Mouse (Mus musculus): Measurements from ENCODE around the gene Fbxl4.
"Not testable (repeated sequence)": the region's sequence is repeated elsewhere in the genome, so short reads cannot be mapped to it uniquely, and the experiment has no call there.

Fbxl4 gene

GRCm38 (mm10) chr4:22357266-22357930, at the start of gene Fbxl4:
Gene Fbxl4, plus strand, starts transcription at chr4:22357543.
- DNase-seq (ENCODE audit: extremely low read depth, insufficient read length, low spot score): peak; percentile 93

GRCm38 (mm10) chr4:22314564-22314963, 42.8 kb upstream of the Fbxl4 start:
- DNase-seq (ENCODE audit: extremely low read depth, insufficient read length, low spot score): no peak

GRCm38 (mm10) chr4:22342816-22343573, 14.3 kb upstream of the Fbxl4 start:
- DNase-seq (ENCODE audit: extremely low read depth, insufficient read length, low spot score): peak; percentile 40

GRCm38 (mm10) chr4:22349086-22349485, 8.3 kb upstream of the Fbxl4 start:
- not testable (repeated sequence) for DNase-seq (ENCODE audit: extremely low read depth, insufficient read length, low spot score)

GRCm38 (mm10) chr4:22357931-22358300, 573 bp downstream of the Fbxl4 start:
- no peak for DNase-seq (ENCODE audit: extremely low read depth, insufficient read length, low spot score)

- no peak for DNase-seq (ENCODE audit: extremely low read depth, insufficient read length, low spot score)
Measured at GRCm38 (mm10) chr4:22358487-22358886, 1.1 kb downstream of the Fbxl4 start.

GRCm38 (mm10) chr4:22367368-22367767, 10.0 kb downstream of the Fbxl4 start:
- DNase-seq (ENCODE audit: extremely low read depth, insufficient read length, low spot score): no peak

- DNase-seq (ENCODE audit: extremely low read depth, insufficient read length, low spot score): no peak
Measured at GRCm38 (mm10) chr4:22378516-22378915, 21.2 kb downstream of the Fbxl4 start.

GRCm38 (mm10) chr4:22380646-22381045, 23.3 kb downstream of the Fbxl4 start:
- DNase-seq (ENCODE audit: extremely low read depth, insufficient read length, low spot score): no peak

GRCm38 (mm10) chr4:22383528-22384265, 26.4 kb downstream of the Fbxl4 start:
- no peak for DNase-seq (ENCODE audit: extremely low read depth, insufficient read length, low spot score)

- no peak for DNase-seq (ENCODE audit: extremely low read depth, insufficient read length, low spot score)
Measured at GRCm38 (mm10) chr4:22390045-22390444, 32.7 kb downstream of the Fbxl4 start.

GRCm38 (mm10) chr4:22392777-22393473, 35.6 kb downstream of the Fbxl4 start:
- no peak for DNase-seq (ENCODE audit: extremely low read depth, insufficient read length, low spot score)

GRCm38 (mm10) chr4:22395404-22395803, 38.1 kb downstream of the Fbxl4 start:
- no peak for DNase-seq (ENCODE audit: extremely low read depth, insufficient read length, low spot score)

- no peak for DNase-seq (ENCODE audit: extremely low read depth, insufficient read length, low spot score)
Measured at GRCm38 (mm10) chr4:22396484-22397000, 39.2 kb downstream of the Fbxl4 start.

GRCm38 (mm10) chr4:22397003-22397402, 39.7 kb downstream of the Fbxl4 start:
- no peak for DNase-seq (ENCODE audit: extremely low read depth, insufficient read length, low spot score)

- DNase-seq (ENCODE audit: extremely low read depth, insufficient read length, low spot score): no peak
Measured at GRCm38 (mm10) chr4:22402032-22402431, 44.7 kb downstream of the Fbxl4 start.

- DNase-seq (ENCODE audit: extremely low read depth, insufficient read length, low spot score): no peak
Measured at GRCm38 (mm10) chr4:22402930-22403329, 45.6 kb downstream of the Fbxl4 start.

- peak; percentile 38 for DNase-seq (ENCODE audit: extremely low read depth, insufficient read length, low spot score)
Measured at GRCm38 (mm10) chr4:22420627-22421026, 63.3 kb downstream of the Fbxl4 start.

GRCm38 (mm10) chr4:22422400-22422799, 65.1 kb downstream of the Fbxl4 start:
- DNase-seq (ENCODE audit: extremely low read depth, insufficient read length, low spot score): no peak

GRCm38 (mm10) chr4:22428150-22428549, 70.8 kb downstream of the Fbxl4 start:
- DNase-seq (ENCODE audit: extremely low read depth, insufficient read length, low spot score): no peak

- no peak for DNase-seq (ENCODE audit: extremely low read depth, insufficient read length, low spot score)
Measured at GRCm38 (mm10) chr4:22469575-22469974, 112.2 kb downstream of the Fbxl4 start.
